Mouse (Mus musculus): Measurements from ENCODE around the gene Slc37a3.

DNA sequence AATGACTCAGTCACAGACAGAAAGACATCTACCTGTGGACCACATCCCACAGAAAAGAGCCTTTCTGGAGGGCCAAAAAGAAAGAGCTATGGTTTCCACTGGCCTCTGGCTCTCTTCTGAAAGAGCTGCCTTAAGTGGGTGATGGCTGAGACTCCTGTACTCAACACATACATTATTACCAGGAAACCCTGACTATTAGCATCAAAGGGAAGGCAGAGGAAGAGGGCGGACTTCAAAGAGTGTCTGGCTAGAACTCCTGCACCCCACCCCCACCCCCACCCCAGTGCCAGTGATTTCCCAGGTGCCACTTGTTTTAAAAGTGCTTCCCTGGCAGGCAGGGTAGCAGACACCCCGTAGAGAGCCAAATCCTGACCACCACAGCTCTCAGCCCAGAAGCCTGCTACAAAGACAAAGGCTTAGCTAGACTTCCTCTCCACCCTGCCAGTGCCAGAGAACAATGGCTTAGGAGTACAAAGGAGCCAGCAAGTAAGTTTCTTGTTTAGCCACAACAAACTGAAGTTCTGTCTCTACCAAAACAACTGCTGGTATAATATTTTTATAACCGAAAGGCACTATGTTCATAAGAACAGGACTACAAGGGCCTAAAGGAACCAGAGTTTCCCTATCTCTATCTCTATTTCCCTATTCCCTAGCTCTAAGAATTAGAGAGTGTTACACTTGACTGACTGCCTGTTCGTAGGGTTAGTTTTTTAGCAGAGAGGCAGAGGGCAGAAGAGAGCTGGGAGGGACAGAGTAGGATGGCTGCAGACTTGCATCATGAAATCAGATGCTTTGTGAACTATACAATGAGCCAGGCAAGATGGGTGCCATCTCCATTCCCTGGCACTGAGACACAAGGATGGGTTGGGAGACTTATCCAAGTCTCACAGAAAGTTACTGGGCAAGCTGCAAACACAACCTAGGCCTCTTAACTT lies 29.3 kb downstream of the Slc37a3 start:
- no peak for TF ChIP-seq GATA1 (IDR thresholded peaks at IDR 0.05; ENCODE audit: borderline replicate concordance, low read length)
- no peak for TF ChIP-seq FLI1 (IDR thresholded peaks at IDR 0.05; ENCODE audit: low read length)
